Mouse (Mus musculus): ENCODE results near the gene Rogdi. TPM values are rescaled to one million over a fixed set of nuclear protein-coding genes. Genes with fewer than 3 reads are reported as not detected.

Rogdi gene
- polyA plus RNA-seq (2012; rRNA removed) = 26.7 and 35.6 TPM in 2 replicates

GRCm38 (mm10) chr16:5013054-5013838 is at the start of gene Rogdi:
TSS of gene Rogdi (minus strand) at chr16:5013553.

DNA sequence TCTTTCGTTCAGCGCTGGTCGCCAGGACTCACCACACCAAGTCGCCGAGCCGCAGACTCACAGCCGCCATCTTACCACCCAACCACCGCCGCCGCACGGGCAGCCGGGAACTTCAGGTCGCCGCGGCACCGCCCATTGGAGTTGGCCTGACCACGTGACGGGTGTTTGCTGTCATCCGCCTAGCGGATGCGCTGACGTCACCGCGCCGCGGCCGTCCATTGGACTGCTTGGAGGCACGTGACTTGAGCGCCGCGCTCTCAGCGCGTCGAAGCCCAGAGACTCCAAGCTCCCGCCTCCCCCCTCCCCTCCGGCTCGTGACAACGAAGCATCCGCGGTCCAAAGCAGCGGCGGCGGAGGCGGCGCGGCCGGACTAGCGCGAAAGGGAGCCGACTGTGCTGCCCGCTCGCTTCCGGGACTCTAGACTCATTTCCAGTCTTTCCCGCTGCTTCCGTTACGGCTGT is 36.5 kb upstream of the Rogdi start, which contains the start of the genes Glyr1 and Ubn1:
Gene Glyr1 (minus strand): TSS at position 90 of the 461 bp plus-strand sequence.
Gene Ubn1 (plus strand): TSS at position 284 of the 461 bp plus-strand sequence.

DNA sequence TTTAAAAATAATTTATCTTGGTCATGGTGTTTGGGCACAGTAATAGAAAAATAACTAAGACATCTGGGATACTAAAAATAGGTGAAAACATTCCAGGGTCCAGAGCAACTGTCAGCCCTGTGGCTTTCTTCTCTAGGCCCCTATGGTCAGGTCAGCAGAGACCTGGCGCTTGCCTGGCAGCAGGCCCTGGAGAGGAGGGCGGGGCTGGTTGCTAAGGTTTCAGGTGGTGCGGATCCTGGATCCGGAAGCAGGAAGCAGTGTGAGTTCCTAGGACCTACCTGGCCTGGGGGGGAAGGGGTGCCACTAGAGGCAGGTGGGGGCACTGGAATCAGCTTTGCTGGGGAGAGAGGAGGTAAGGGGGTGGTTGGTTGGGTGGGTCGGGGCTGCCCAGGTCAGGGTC is 6.3 kb downstream of the Rogdi start, which contains the start of gene Smim22:
Gene Smim22 (plus strand): TSS at position 222 of the 400 bp plus-strand sequence.

GRCm38 (mm10) chr16:4997553-4997952 is 15.8 kb downstream of the Rogdi start, which contains the start of gene Sept12:
TSS of gene Sept12 (minus strand) at chr16:4997852.

GRCm38 (mm10) chr16:4963797-4964709 is 49.3 kb downstream of the Rogdi start, which contains the start of gene Anks3:
TSS of gene Anks3 (minus strand) at chr16:4964205.

Other genes with a start within 250 kb of the Rogdi start
- gene Cdip1, start 223.3 kb downstream of the Rogdi start, polyA plus RNA-seq (2012; rRNA removed) = 8.9 and 9.6 TPM in 2 replicates
- gene 4930562C15Rik, start 178.1 kb downstream of the Rogdi start, polyA plus RNA-seq (2012; rRNA removed) = not detected in 2 replicates
- gene Ubald1, start 133.2 kb downstream of the Rogdi start, polyA plus RNA-seq (2012; rRNA removed) = 5.2 and 5.5 TPM in 2 replicates
- gene Mgrn1, start 127.3 kb downstream of the Rogdi start, polyA plus RNA-seq (2012; rRNA removed) = 12.4 and 15.5 TPM in 2 replicates
- gene Nudt16l1, start 74.8 kb downstream of the Rogdi start, polyA plus RNA-seq (2012; rRNA removed) = 26.2 and 28.3 TPM in 2 replicates
- gene Anks3, start 49.3 kb downstream of the Rogdi start, polyA plus RNA-seq (2012; rRNA removed) = 15.7 and 16.9 TPM in 2 replicates
- gene Sept12, start 15.7 kb downstream of the Rogdi start, polyA plus RNA-seq (2012; rRNA removed) = not detected in 2 replicates
- gene Smim22, start 6.3 kb downstream of the Rogdi start, polyA plus RNA-seq (2012; rRNA removed) = 11.0 and 11.4 TPM in 2 replicates
- gene Glyr1, start 36.3 kb upstream of the Rogdi start, polyA plus RNA-seq (2012; rRNA removed) = 26.4 and 29.9 TPM in 2 replicates
- 10.1 and 14.1 TPM in 2 replicates for gene Ubn1, start 36.5 kb upstream of the Rogdi start, polyA plus RNA-seq (2012; rRNA removed)
- 0.27 and 0.54 TPM in 2 replicates for gene Ppl, start 118.9 kb upstream of the Rogdi start, polyA plus RNA-seq (2012; rRNA removed)
- gene Sec14l5, start 133.6 kb upstream of the Rogdi start, polyA plus RNA-seq (2012; rRNA removed) = 0.01 and 0.02 TPM in 2 replicates
- 10.7 and 10.8 TPM in 2 replicates for gene Nagpa, start 190.5 kb upstream of the Rogdi start, polyA plus RNA-seq (2012; rRNA removed)
- 0.46 and 0.55 TPM in 2 replicates for gene AU021092, start 208.7 kb upstream of the Rogdi start, polyA plus RNA-seq (2012; rRNA removed)
- 9.9 and 11.4 TPM in 2 replicates for gene Alg1, start 220.1 kb upstream of the Rogdi start, polyA plus RNA-seq (2012; rRNA removed)
- gene Eef2kmt, start 242.4 kb upstream of the Rogdi start, polyA plus RNA-seq (2012; rRNA removed) = 9.9 and 11.4 TPM in 2 replicates

Measured in liver, embryonic 14 days (tissue).